Mouse (Mus musculus) stomach, embryonic 14.5 days (tissue): ENCODE measurements around the gene Maml3. TPM values are rescaled to one million over a fixed set of nuclear protein-coding genes. Genes with fewer than 3 reads are reported as not detected.

Source experiments
- ATAC-seq: fragments of 200-750 bp; cut with Nextera tagmentation; 2 replicates; pipeline ENCODE4 v1.8.0; 2017; ENCODE audit warnings: low read depth, moderate TSS enrichment; ENCODE audit not compliant: insufficient number of reproducible peaks, insufficient read depth, low FRiP score
- H3K27ac ChIP-seq: fragments of 300-500 bp; sonication (generic); 2 replicates; pipeline ENCODE4 v1.5.1; 2014; ENCODE audit warnings: mild to moderate bottlenecking, low read length, moderate library complexity, mixed read lengths
- H3K27me3 ChIP-seq: fragments of 300-500 bp; sonication (generic); 2 replicates; pipeline ENCODE4 v1.6.1; 2014; ENCODE audit warnings: low read length, control low read depth, mixed read lengths; ENCODE audit not compliant: control insufficient read depth, insufficient read depth
- H3K36me3 ChIP-seq: fragments of 300-500 bp; sonication (generic); 2 replicates; pipeline ENCODE4 v1.6.1; 2014; ENCODE audit warnings: mild to moderate bottlenecking, control low read depth, low read length, moderate library complexity, mixed read lengths; ENCODE audit not compliant: control insufficient read depth, insufficient read depth
- H3K4me1 ChIP-seq: fragments of 300-500 bp; sonication (generic); 2 replicates; pipeline ENCODE4 v1.6.1; 2014; ENCODE audit warnings: low read length, control low read depth, mixed read lengths; ENCODE audit not compliant: control insufficient read depth, insufficient read depth
- H3K4me2 ChIP-seq: fragments of 300-500 bp; sonication (generic); replicated peaks from 2 replicates; pipeline ENCODE4 v1.6.1; 2014; ENCODE audit warnings: low read depth, low read length, control low read depth
- H3K4me3 ChIP-seq: fragments of 300-500 bp; sonication (generic); 2 replicates; pipeline ENCODE4 v1.5.1; 2014; ENCODE audit warnings: low read depth, low read length, control low read depth
- H3K9ac ChIP-seq: fragments of 300-500 bp; sonication (generic); replicated peaks from 2 replicates; pipeline ENCODE4 v1.6.1; 2014; ENCODE audit warnings: low read depth, mild to moderate bottlenecking, control low read depth, low read length, moderate library complexity, mixed read lengths
- H3K9me3 ChIP-seq: fragments of 300-500 bp; sonication (generic); 2 replicates; pipeline ENCODE4 v1.6.1; 2016; ENCODE audit warnings: low read depth, low read length, control low read depth; ENCODE audit not compliant: control insufficient read depth
- WGBS: fragments of 180-500 bp; shearing (Covaris S2); extraction: QIAGEN DNeasy Blood & Tissue Kit; methylation state at CpG from one replicate; pipeline ENCODE4 v1.1.7; 2014; 5-methylcytosine and 5-hydroxymethylcytosine counted together
- polyA plus RNA-seq: library from polyadenylated mRNA; unstranded; fragments of >200 nt; fragmentation: Nextera tagmentation; extraction: Ambion mirVana; gene quantifications from 2 replicates; pipeline ENCODE4 v1.2.1, GENCODE M21; 2014

Maml3 gene
- polyA plus RNA-seq, 1 experiment from 2014 or later, result 9.3 TPM

GRCm38 (mm10) chr3:51700123-51700522 is 404.8 kb downstream of the Maml3 start:
- H3K4me1 ChIP-seq, result peaks cover 14% of the 10 kb centered on the region; the same call in 1 of the 2 replicates
- no peak overlapping the region for H3K4me3 ChIP-seq
- H3K27me3 ChIP-seq, result no peaks in the 10 kb centered on the region
- H3K4me2 ChIP-seq, result no peak overlapping the region
- H3K9ac ChIP-seq, result no peak overlapping the region
- ATAC-seq, result no peak
- no peaks in the 10 kb centered on the region for H3K9me3 ChIP-seq
- no peaks in the 10 kb centered on the region for H3K36me3 ChIP-seq
- no peak overlapping the region for H3K27ac ChIP-seq
- WGBS, result 58% methylated on average over 4 of the region's 4 CpGs

GRCm38 (mm10) chr3:51697931-51698330 is 406.9 kb downstream of the Maml3 start:
- no peak for ATAC-seq
- H3K4me2 ChIP-seq, result no peak overlapping the region
- no peak overlapping the region for H3K27ac ChIP-seq
- H3K9me3 ChIP-seq, result no peaks in the 10 kb centered on the region
- WGBS, result 86% methylated on average over 3 of the region's 3 CpGs
- H3K36me3 ChIP-seq, result no peaks in the 10 kb centered on the region
- H3K4me3 ChIP-seq, result no peak overlapping the region
- no peaks in the 10 kb centered on the region for H3K27me3 ChIP-seq
- H3K9ac ChIP-seq, result no peak overlapping the region
- H3K4me1 ChIP-seq, result peaks cover 14% of the 10 kb centered on the region; the same call in 1 of the 2 replicates

GRCm38 (mm10) chr3:51695713-51696112 is 409.2 kb downstream of the Maml3 start:
- no peak overlapping the region for H3K27ac ChIP-seq
- no peak overlapping the region for H3K4me3 ChIP-seq
- no peak overlapping the region for H3K9ac ChIP-seq
- H3K27me3 ChIP-seq, result no peaks in the 10 kb centered on the region
- 69% methylated on average over 3 of the region's 3 CpGs for WGBS
- peak; percentile 28; the same call in 1 of the 2 replicates for ATAC-seq
- H3K36me3 ChIP-seq, result no peaks in the 10 kb centered on the region; the same call in 1 of the 2 replicates
- H3K4me1 ChIP-seq, result 0 out of 2 replicates have a peak, but pooled peaks cover 5% of the 10 kb centered on the region
- H3K4me2 ChIP-seq, result no peak overlapping the region
- H3K9me3 ChIP-seq, result no peaks in the 10 kb centered on the region

GRCm38 (mm10) chr3:51694576-51694975 is 410.3 kb downstream of the Maml3 start:
- H3K36me3 ChIP-seq, result peaks cover 5% of the 10 kb centered on the region
- no peak for ATAC-seq
- no peak overlapping the region for H3K4me2 ChIP-seq
- no peak overlapping the region for H3K4me3 ChIP-seq
- H3K9me3 ChIP-seq, result no peaks in the 10 kb centered on the region
- H3K9ac ChIP-seq, result no peak overlapping the region
- no peak overlapping the region for H3K27ac ChIP-seq
- WGBS, result 84% methylated on average over 14 of the region's 14 CpGs
- no peaks in the 10 kb centered on the region for H3K27me3 ChIP-seq
- H3K4me1 ChIP-seq, result no peaks in the 10 kb centered on the region

GRCm38 (mm10) chr3:51693196-51693595 is 411.7 kb downstream of the Maml3 start:
- H3K27me3 ChIP-seq, result no peaks in the 10 kb centered on the region
- H3K9me3 ChIP-seq, result no peaks in the 10 kb centered on the region
- ATAC-seq, result no peak
- H3K4me2 ChIP-seq, result no peak overlapping the region
- H3K4me1 ChIP-seq, result no peaks in the 10 kb centered on the region
- WGBS, result 91% methylated on average over 10 of the region's 10 CpGs
- no peak overlapping the region for H3K4me3 ChIP-seq
- no peak overlapping the region for H3K27ac ChIP-seq
- peaks cover 11% of the 10 kb centered on the region for H3K36me3 ChIP-seq
- no peak overlapping the region for H3K9ac ChIP-seq

- Histone ChIP-seq H3K27ac (no peak overlapping the region), H3K4me1 (no peaks in the 10 kb centered on the region), H3K9me3 (no peaks in the 10 kb centered on the region), H3K4me3 (no peak overlapping the region), H3K9ac (no peak overlapping the region), H3K4me2 (no peak overlapping the region), H3K27me3 (no peaks in the 10 kb centered on the region), H3K36me3 (peaks cover 11% of the 10 kb centered on the region)
- no peak for ATAC-seq
- WGBS, result 83% methylated on average over 8 of the region's 8 CpGs
These were observed 416.2 kb downstream of the Maml3 start for GRCm38 (mm10) chr3:51688725-51689124.

GRCm38 (mm10) chr3:51686791-51687190 is 418.1 kb downstream of the Maml3 start:
- Histone ChIP-seq H3K27ac (no peak overlapping the region), H3K4me2 (no peak overlapping the region), H3K27me3 (no peaks in the 10 kb centered on the region), H3K4me3 (no peak overlapping the region), H3K36me3 (peaks cover 11% of the 10 kb centered on the region; the same call in 1 of the 2 replicates), H3K9ac (no peak overlapping the region), H3K4me1 (no peaks in the 10 kb centered on the region), H3K9me3 (no peaks in the 10 kb centered on the region)
- ATAC-seq, result no peak
- WGBS, result 72% methylated on average over 6 of the region's 6 CpGs

GRCm38 (mm10) chr3:51686316-51686715 is 418.6 kb downstream of the Maml3 start:
- 69% methylated on average over 6 of the region's 6 CpGs for WGBS
- no peak overlapping the region for H3K9ac ChIP-seq
- no peak overlapping the region for H3K4me2 ChIP-seq
- H3K4me1 ChIP-seq, result no peaks in the 10 kb centered on the region
- H3K4me3 ChIP-seq, result no peak overlapping the region
- ATAC-seq, result no peak
- H3K27me3 ChIP-seq, result no peaks in the 10 kb centered on the region
- no peaks in the 10 kb centered on the region for H3K9me3 ChIP-seq
- H3K36me3 ChIP-seq, result peaks cover 11% of the 10 kb centered on the region; the same call in 1 of the 2 replicates
- no peak overlapping the region for H3K27ac ChIP-seq

- H3K36me3 ChIP-seq, result peaks cover 10% of the 10 kb centered on the region; the same call in 1 of the 2 replicates
- no peak overlapping the region for H3K27ac ChIP-seq
- H3K27me3 ChIP-seq, result no peaks in the 10 kb centered on the region
- H3K9ac ChIP-seq, result no peak overlapping the region
- no peak overlapping the region for H3K4me2 ChIP-seq
- H3K9me3 ChIP-seq, result no peaks in the 10 kb centered on the region
- ATAC-seq, result no peak
- WGBS, result 95% methylated on average over 6 of the region's 6 CpGs
- H3K4me1 ChIP-seq, result no peaks in the 10 kb centered on the region
- H3K4me3 ChIP-seq, result no peak overlapping the region
These were observed 419.3 kb downstream of the Maml3 start for GRCm38 (mm10) chr3:51685539-51685938.
